Mouse (Mus musculus) liver, adult 2 months (tissue): Measurements from ENCODE around the gene Fryl. TPM values are rescaled to one million over a fixed set of nuclear protein-coding genes. Genes with fewer than 3 reads are reported as not detected.

ENCODE experiments used
- DNase-seq: peaks from one replicate; pipeline ENCODE4 v3.0.0-alpha.2; 2011; ENCODE audit warnings: low read depth, low spot score; ENCODE audit errors: extremely low read depth
- H3K27ac ChIP-seq: fragments of 200-500 bp; replicated peaks from 2 replicates; pipeline ENCODE4 v1.5.1; 2012; ENCODE audit warnings: low read depth, mild to moderate bottlenecking, control low read depth, inconsistent platforms, low read length; ENCODE audit not compliant: insufficient read depth
- H3K27me3 ChIP-seq: fragments of 200-500 bp; 2 replicates; pipeline ENCODE4 v1.6.1; 2012; ENCODE audit warnings: mild to moderate bottlenecking, moderate library complexity, low read length, inconsistent platforms; ENCODE audit not compliant: control insufficient read depth, insufficient read depth
- H3K36me3 ChIP-seq: fragments of 200-500 bp; 2 replicates; pipeline ENCODE4 v1.6.1; 2012; ENCODE audit warnings: low read length, inconsistent platforms; ENCODE audit not compliant: control insufficient read depth, insufficient read depth
- H3K4me1 ChIP-seq: fragments of 200-500 bp; 2 replicates; pipeline ENCODE4 v1.6.1; 2011; ENCODE audit warnings: low read length; ENCODE audit not compliant: control insufficient read depth, insufficient read depth
- H3K4me3 ChIP-seq: fragments of 200-500 bp; 2 replicates; pipeline ENCODE4 v1.5.1; 2011; ENCODE audit warnings: low read depth, mild to moderate bottlenecking, control low read depth, low read length, moderate library complexity; ENCODE audit not compliant: insufficient read depth
- H3K79me2 ChIP-seq: fragments of 200-500 bp; 2 replicates; pipeline ENCODE4 v1.6.1; 2012; ENCODE audit warnings: inconsistent platforms, mild to moderate bottlenecking, low read length, moderate library complexity; ENCODE audit not compliant: control insufficient read depth, insufficient read depth
- H3K9ac ChIP-seq: fragments of 200-500 bp; 2 replicates; pipeline ENCODE4 v1.6.1; 2012; ENCODE audit warnings: low read depth, mild to moderate bottlenecking, control low read depth, inconsistent platforms, low read length
- CTCF ChIP-seq: fragments of 200-500 bp; IDR thresholded peaks from 2 replicates; pipeline ENCODE4 v1.5.1; 2011; ENCODE audit warnings: low read depth, low read length, control low read depth
- POLR2A ChIP-seq: fragments of 200-500 bp; IDR thresholded peaks from 2 replicates; pipeline ENCODE4 v1.6.1; 2011; ENCODE audit warnings: low read length, control low read depth; ENCODE audit not compliant: insufficient read depth; ENCODE audit errors: extremely low read depth
- WGBS: fragments of 180-500 bp; shearing (Covaris S2); methylation state at CpG from one replicate; pipeline ENCODE4 v1.1.7; 2018; 5-methylcytosine and 5-hydroxymethylcytosine counted together
- polyA plus RNA-seq: library from polyadenylated mRNA; depleted of rRNA; stranded (reverse); fragments of >200 nt; gene quantifications from 2 replicates; pipeline ENCODE4 v1.2.3, GENCODE M21; 2012
- total RNA-seq: library from RNA; depleted of rRNA; stranded (reverse); fragments of >200 nt; gene quantifications from 2 replicates; pipeline ENCODE4 v1.2.3, GENCODE M21; 2014

Fryl gene
- total and polyA plus RNA-seq, 2 experiments, result 9.5 to 18.7 TPM

DNA sequence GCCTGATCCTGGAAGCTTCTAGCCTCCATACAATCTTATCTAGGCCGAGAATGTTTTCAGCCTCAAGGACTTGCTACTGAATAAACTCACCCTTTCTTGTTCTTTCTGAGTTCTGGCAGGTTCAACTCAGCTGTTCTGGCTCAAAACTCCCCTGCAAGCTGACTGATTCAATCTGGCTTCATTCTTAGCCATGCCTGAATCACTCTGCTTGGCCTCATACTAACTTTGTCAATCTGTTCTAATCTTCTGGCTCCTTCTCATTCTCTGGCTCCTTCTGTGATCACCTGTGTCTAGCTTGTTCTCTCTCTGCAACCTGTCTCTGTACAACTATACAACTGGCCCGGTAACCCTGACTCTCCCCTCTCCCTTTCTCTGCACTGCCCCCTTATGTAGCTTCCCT is 93.9 kb downstream of the Fryl start:
- H3K27ac ChIP-seq, result no peak overlapping the region
- H3K79me2 ChIP-seq, result peaks cover 23% of the 10 kb centered on the region; the same call in 1 of the 2 replicates
- H3K4me3 ChIP-seq, result no peak overlapping the region
- H3K4me1 ChIP-seq, result no peaks in the 10 kb centered on the region
- H3K9ac ChIP-seq, result no peak overlapping the region
- DNase-seq, result no peak
- H3K27me3 ChIP-seq, result no peaks in the 10 kb centered on the region
- no peaks in the 10 kb centered on the region for H3K36me3 ChIP-seq
- 72% methylated on average over 2 of the region's 2 CpGs for WGBS
- no peak for TF ChIP-seq CTCF
- TF ChIP-seq POLR2A, result no peak

DNA sequence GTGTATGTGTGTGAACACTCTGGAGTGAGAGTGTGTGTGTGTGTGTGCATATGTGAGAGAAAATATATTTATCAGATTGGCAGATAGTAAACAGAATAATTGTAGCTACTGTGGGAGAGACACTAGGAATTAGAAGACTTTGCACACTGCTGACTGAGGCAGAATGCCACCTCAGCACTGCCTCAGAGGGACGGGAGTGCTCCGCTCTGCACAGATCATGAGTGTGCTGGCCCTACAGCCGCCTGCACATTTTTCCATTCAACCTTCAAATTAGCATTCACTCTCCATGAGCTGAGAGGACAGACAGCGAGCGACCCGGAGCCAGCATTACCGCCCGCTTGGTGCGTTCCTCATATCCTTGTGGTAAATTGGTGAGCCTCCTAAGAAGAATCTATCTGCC is 96.0 kb downstream of the Fryl start:
- TF ChIP-seq CTCF, result no peak
- no peak for TF ChIP-seq POLR2A
- WGBS, result 96% methylated on average over 9 of the region's 9 CpGs

DNA sequence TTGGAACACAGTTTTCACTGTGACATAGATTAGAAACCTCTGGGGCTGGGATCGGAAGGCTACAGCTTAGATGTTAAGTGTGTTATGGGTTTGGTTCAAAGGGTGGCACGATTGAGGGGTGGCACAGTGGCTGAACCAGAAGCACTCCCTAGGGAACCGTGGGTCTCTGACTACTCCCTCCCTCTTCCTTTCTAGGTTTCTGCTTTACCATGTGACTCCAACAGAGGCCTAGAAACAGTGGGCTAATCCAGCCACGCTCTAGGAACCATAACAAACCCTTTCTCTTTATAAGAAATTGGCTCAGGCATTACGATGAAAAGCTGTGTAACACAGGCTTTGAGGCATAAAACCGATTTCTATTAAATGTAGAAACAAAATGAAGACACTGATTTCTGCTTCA is 98.9 kb downstream of the Fryl start:
- 92% methylated on average over 6 of the region's 6 CpGs for WGBS
- no peak for TF ChIP-seq POLR2A
- TF ChIP-seq CTCF, result no peak
- Histone ChIP-seq H3K4me1 (peaks cover 8% of the 10 kb centered on the region), H3K79me2 (peaks cover 17% of the 10 kb centered on the region; the same call in 1 of the 2 replicates), H3K27me3 (no peaks in the 10 kb centered on the region), H3K36me3 (no peaks in the 10 kb centered on the region), H3K27ac (no peak overlapping the region), H3K4me3 (no peak overlapping the region), H3K9ac (no peak overlapping the region)
- DNase-seq, result no peak

More for the DNA sequence above, 96.0 kb downstream of the Fryl start:
- H3K9ac ChIP-seq, result no peak overlapping the region
- no peak overlapping the region for H3K4me3 ChIP-seq
- no peaks in the 10 kb centered on the region for H3K4me1 ChIP-seq
- H3K36me3 ChIP-seq, result no peaks in the 10 kb centered on the region
- H3K27ac ChIP-seq, result no peak overlapping the region
- peaks cover 14% of the 10 kb centered on the region; the same call in 1 of the 2 replicates for H3K79me2 ChIP-seq
- DNase-seq, result no peak
- H3K27me3 ChIP-seq, result no peaks in the 10 kb centered on the region

DNA sequence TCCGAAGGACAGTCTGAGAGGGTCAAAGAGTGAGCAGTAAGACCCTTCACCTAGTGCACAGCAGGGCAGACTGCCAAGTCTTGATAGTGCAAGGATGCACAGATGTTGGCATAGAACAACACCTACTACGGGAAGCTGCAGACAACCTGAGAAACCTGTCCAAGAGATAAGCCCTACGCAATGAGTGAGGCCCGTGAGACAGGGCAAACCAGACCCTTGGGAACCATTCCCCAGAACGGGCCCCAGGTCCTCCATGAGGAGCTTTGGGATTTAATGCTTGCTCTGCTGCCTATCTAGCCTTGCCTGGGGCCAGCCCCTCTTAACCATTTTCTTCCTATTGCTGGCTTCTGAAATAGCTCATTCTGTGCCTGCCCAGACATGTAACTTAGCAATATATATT is 99.4 kb downstream of the Fryl start:
- H3K9ac ChIP-seq, result no peak overlapping the region
- no peaks in the 10 kb centered on the region for H3K27me3 ChIP-seq
- H3K4me1 ChIP-seq, result peaks cover 8% of the 10 kb centered on the region
- WGBS, result 85% methylated on average over 5 of the region's 5 CpGs
- no peak for DNase-seq
- H3K36me3 ChIP-seq, result no peaks in the 10 kb centered on the region
- H3K4me3 ChIP-seq, result no peak overlapping the region
- H3K27ac ChIP-seq, result no peak overlapping the region
- H3K79me2 ChIP-seq, result peaks cover 17% of the 10 kb centered on the region; the same call in 1 of the 2 replicates
- TF ChIP-seq POLR2A (no peak), CTCF (no peak)

DNA sequence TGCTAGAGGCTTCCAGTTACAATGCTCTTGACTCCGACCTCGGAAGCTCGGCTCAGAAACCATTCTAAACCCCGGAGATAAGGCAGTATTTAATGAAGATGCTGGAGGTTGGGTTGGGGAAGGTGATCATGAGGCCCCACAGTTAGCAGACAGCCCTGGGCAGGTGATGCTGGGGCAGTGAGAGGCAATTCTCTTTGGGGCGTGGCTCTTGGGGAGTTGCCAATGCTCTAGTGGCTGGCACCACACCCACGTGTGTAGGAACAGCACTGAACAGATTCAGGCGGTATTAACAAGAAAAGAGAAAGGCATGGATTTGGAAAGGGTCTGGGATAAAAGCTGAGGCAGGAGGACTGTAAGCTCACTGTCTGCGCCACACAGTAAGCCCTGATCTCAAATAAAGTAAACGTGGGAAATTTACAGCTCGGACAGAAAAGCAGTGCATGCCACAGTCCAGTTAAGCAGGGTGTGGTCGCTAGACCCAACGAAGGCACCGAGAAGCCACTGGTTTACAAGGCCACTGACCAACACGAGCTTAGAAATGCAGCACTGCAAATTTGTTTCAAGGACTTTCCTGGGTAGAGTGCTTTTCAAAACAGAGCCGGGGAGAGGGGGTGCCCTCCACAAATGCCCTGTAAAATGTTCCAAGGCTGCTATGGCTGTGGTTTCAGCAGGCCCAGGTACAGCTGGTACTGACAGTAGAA is 100.0 kb downstream of the Fryl start:
- peaks cover 17% of the 10 kb centered on the region; the same call in 1 of the 2 replicates for H3K79me2 ChIP-seq
- H3K9ac ChIP-seq, result no peak overlapping the region
- H3K27ac ChIP-seq, result no peak overlapping the region
- H3K4me1 ChIP-seq, result peaks cover 8% of the 10 kb centered on the region
- 81% methylated on average over 15 of the region's 15 CpGs for WGBS
- TF ChIP-seq CTCF (no peak), POLR2A (no peak)
- DNase-seq, result no peak
- no peak overlapping the region for H3K4me3 ChIP-seq
- H3K36me3 ChIP-seq, result no peaks in the 10 kb centered on the region
- H3K27me3 ChIP-seq, result no peaks in the 10 kb centered on the region
